Mouse (Mus musculus) c-Kit-positive CD71-negative TER-119-negative erythroid progenitor cells, embryonic 14.5 days (primary cell): Measurements from ENCODE around the gene Adarb2.

Experiments used
- DNase-seq: peaks from one replicate; pipeline ENCODE4 v3.0.0-alpha.2; 2013; ENCODE audit warnings: low read depth

The Adarb2 gene

DNA sequence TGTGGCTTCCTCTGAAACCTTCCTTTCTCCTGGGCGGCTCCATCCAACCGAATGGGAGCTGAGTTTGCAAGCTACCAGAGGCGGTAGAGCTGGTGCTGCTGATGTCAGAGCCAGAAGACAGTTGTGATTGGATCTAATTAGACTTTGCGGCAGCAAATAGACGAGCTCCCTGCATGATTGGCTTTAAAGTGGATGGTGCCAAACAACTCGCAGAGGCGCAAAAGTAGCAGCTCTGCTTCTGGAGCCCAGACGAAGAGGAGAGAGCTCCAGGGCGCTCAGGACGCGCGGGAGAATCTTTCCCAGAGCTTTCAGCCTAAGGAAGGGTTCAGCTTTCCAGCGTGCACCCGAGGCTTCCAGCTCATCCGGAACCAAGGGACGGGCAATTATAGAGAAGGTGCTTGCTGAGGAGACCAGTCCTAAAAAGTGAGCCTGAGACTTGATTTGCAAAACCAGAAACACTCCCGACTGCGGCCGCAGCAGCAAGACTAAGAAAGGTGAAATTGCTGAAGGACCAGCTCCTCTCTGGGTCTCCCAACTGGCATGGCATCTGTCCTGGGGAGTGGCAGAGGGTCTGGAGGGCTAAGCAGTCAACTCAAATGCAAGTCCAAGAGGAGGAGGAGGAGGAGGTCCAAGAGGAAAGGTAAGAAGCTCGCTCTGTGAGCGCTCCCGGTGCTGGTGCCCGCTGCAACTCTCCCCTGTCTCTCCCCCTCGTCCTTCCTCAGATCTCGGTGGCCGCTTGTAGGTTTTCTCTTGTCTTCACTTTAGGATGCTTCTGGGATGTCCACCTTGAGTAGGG, at the start of gene Adarb2:
TSS of gene Adarb2 (plus strand) at position 186 of the 796 bp plus-strand sequence.
- DNase-seq: no peak

DNA sequence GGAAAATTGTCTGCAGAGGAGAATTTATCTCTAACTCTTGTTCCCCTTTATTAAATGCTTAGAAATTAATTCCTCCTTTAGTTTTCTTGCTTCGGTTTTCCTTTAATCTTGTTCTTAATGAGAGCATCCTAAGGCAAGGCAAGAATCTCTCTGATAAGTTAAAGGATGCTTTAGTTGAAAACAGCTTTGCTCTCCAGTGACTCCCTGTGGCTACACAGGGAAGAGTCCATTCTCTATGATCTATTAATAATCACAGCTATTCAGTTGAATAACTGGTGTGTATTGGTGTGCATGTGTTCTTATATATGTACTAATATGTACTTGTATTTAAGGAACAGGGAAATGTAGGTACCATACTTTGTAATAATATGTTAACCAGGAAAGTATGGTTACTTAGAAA, 28.9 kb upstream of the Adarb2 start:
- DNase-seq: no peak

DNA sequence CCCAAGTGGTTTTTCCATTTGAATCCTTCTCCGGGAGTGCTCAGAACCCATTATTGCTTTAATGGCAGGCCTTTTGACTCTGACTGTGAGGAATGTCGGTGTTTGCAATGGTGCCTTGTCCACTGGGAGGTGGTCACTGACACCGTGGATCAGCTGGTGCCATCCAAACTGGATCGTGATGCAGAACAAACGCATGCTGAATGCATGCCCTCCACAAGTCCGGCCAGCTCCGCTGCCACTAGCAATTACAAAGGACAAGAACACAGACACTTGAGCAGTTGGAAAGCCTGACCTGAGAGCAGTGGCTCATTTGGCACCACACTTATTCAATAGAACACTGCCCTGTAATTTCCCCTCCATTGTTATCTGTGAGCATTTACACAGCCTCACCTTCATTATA, 10.7 kb upstream of the Adarb2 start:
- no peak for DNase-seq

DNA sequence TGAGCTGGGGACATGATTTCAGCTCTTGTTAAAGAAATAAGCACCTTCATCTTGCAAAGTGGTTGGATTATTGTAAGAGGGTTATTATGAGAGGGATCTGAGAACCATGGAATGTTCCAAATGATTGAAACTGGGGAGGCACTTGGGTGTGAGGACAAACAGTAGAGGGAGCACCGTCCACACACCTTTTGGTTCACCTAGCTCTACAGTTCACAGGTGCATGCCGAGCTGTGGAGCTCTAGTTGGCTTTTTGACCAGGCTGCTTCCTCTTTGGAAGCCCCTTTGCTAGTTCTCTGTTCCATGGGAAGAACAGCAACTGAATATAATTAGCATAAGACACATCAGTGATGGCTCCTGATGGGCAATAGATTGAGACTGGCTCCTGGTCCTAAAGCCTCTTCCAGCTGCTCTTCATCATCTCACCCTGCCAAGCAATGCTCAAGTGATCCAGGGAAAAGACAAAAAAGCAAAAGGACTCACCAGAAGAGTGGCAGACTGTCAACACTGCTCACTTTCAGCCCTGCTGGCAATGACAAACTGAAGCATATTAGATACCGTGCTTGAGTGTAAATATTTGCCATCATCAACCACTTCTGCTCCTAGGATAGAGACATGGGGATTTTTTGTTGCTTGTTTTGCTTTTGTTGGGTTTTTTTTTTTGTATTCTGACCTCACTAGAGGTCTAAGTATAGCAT, 3.3 kb upstream of the Adarb2 start:
- no peak for DNase-seq

DNA sequence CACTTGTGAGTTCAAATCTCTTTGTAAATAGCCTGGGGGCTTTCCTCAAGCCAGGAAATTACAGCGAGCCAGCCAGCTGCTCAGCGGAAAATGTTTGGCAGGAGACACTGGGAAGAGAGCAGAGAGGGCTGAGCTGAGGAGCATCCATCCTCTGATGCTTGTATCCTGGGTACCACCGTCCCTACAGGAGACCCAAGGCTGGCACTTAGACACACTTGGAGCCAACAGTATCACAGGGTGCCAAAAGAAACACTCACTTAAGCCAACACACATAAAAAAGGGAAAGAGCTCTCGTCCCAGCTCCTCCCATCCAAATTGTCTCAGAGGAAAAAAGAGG, 779 bp downstream of the Adarb2 start:
- DNase-seq: no peak

DNA sequence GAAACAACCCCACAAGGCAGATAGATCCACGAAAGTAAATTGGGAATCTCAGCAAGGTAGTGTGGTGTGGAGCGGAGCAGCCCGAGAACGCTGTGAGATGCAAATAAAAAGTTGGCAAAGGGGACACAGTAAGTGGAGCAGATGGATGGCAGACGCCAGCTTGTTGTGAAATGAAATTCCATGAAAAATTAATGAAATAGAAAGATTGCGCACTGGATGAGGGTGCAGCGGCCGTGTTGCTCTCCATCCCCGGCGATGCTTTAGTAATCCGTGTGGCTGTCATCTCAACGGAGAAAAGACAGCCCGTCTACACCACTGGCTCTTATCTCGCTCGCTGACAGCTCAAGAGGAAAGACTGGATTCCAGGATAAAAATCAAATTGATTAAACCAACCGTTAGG, 4.7 kb downstream of the Adarb2 start:
- DNase-seq: no peak

DNA sequence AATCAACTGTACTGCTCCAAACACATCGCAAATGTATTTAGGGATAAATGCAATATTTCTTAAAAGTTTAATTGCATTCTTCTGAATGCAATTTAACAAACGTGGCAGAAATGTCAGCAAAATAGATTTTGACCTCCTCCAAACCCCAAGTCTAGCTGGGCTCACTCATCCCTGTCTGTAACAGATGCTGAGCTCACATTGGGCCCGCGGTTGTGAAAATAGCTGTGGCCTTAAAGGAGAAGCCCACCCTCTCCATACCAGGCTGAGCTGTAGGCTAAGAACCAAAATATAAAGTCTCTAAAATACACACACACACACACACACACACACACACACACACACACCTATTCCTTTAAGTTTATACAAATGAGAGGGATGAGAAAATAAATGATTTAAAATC, 8.1 kb downstream of the Adarb2 start:
- DNase-seq: no peak

DNA sequence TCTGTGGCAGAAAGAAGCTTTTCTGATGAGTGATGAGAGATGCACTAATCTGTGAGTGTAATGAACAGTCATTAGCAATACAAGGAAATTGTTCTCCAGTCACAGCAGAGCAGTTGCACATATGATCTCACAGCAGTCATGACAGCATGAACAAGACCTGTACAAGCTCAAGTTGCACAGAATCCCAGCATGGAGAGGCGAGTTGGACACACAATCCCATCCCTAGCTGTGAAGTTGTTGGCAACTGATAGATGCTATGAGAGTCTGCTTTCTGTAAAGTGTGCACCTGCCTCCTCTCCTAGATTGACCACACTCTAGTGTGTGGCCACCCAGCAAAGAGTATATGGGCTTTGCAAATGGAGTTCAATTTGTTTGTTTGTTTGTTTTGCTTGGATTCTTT, 36.2 kb downstream of the Adarb2 start:
- DNase-seq: no peak

DNA sequence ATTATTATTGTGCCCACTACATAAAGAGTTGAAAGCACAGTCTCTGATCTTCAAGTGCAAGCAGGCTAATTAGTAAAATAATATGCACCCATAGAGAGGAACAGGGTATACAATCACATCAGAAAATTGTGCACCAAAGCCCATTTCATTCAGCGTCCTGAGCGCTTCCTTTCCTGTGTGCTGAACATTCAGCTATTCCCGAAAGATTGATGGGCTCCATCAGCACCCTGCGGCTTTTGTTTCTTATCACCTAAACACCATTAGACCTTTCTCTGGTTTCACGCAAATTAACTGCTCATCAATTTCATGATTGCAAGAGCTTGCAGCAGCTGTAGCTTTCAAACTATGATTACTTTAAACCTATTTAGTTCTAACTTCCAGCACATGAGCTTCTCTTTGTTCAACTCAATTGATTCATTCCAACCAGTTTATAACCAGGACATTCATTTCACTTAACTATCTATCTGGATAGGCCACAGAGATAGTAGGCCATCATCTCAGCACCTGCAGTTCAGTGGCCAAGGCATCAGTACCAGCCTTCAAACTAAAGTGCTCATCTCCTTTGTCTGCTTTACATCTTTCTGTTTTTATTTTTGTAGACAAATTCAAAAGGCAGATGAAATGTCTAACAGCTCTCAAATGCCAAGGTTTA, 45.5 kb downstream of the Adarb2 start:
- no peak for DNase-seq

DNA sequence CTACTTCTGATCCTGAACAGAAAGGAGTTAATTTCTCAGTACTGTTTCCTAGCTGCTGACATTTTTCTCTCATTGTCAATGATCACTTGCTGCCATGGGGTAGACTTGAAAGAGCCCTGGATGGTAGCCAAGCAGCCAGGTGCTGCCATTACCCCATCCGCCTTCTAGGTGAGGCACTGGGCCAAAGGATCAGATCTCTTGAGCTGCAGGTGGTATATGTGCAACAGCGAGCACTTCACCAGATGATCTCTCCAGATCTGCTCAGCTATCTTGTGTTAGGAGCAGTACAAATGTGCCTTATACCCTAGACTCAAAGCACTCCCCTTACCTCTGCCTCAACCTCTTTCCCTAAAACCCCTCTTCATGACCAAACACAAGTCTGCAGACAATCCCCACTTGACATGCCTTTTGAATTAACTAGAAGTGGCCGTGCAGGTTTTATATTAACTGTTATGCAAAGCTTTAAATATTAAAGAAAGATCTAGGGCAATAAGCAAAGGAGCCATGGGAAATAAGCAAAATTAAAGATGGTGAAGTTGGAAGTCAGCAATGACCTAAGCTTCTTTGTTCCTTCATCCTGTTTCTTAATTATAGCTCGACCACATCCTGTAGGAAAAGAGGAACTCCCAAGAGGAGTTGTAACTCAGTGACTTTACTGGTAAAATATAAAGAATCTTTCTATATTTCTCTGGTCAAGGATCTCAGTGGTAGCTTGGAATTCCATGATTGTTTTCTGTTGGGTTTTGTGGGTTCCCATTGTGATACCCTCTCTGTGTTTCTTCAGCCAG, 69.7 kb downstream of the Adarb2 start:
- no peak for DNase-seq

DNA sequence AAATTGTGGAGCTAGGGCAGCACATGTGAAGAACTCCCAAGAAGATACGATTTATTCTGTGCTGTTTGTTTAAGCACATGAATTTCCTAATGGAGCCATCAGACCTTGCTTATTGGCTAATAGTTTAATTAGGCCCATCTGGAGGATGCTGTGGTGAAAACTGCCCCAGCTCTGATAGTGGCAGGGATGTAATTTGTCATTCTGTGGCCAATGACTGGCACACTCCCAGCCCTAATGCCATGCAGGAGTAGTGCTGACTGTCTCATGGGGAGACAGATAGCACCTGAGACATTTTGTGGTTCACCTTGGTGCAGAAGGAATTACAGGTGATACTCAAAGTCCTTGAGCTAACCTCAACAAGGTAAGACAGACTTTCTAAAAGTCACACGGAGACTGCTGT, 80.5 kb downstream of the Adarb2 start:
- DNase-seq: no peak

DNA sequence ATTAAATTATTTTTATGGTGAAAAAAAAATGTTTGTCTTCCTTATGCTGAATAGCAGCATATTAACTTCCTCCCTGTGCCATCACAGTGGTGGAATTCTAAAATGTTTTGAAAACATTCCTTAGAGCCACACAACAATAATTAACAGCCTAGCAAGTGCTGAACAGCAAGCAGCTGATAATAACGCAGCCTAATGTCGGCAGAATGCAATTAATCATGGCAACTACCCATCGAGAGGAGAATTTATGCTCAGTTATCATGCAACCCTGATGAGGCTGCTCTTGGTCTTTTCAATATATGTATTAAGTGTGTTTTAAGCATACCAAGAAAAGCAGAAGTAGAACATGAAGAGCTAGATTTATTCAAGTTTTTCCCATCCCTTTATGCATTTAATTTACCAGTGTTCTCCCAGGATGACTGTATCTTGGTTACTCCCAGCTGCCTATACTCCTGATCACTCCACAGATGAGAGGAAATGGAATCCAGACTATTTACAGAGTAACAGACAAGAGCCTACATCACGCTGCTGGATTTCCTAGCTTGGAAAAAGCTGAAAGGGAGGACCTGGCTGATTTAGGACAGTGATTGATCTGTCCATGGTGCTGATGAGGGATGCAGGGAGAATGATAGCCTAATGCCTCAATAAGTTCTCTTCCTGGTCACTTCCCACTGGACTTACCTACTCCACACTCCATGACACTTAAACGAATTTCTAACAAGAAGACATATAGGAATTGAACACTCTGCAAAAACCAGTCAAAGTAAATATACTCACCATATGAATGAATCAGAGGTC, 113.9 kb downstream of the Adarb2 start:
- DNase-seq: no peak

DNA sequence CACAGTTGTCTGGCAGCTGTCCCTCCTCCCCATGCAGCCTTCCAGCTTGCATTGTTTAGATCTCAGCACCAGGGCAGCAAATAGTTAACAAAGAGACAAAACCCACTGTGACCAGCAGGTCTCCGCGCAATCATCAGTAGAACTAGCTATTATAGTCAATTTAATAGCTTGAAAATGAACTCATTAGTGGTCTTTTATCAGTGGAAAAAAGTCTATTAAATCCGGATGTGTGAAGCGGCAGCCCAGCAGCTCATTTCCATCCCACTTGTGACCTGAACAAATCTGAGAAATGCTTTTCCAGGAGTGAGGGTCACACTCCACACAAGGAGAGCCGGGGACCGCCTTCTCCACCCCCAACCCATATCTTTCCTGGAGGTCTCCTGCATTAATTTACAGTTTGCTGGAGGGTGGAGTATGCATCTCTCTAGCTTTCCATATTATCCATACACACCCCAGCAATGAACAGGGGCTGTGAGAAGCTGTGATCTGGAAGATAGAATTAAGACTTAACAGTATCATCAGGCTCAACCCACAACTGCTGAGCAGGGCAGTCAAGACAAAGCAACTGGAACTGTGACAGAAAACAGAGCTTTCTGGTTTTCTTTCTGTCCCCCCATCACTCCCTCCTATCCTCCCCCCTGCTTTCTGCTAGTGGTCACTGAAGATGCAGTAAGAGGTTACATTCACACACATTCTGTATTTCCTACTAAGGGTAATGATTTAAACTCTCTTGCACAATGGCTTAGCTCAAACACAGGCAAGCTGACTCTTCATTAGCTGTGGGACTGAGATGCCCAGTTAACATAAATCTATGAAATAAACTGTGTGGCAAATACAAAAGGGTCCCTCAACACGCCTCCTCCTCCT, 131.2 kb downstream of the Adarb2 start:
- DNase-seq: no peak

DNA sequence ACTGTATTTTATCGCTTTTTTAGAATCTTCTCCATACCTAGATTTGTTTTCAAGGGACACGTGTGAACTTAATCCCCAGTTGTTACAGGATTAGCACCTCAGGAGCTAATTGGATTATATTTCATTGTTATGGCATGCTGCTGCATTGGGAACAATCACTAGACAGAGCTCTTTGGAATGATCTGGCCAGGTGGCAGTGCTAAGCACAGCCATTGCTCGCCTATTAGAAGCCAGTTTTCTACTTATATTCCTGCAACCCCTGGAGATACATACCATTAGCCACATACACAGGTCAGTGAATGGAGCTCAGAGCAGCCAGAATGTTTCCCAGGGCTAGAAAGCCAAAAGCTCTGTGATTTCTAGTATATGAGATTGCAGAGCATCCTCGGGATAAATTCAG, 131.9 kb downstream of the Adarb2 start:
- no peak for DNase-seq

DNA sequence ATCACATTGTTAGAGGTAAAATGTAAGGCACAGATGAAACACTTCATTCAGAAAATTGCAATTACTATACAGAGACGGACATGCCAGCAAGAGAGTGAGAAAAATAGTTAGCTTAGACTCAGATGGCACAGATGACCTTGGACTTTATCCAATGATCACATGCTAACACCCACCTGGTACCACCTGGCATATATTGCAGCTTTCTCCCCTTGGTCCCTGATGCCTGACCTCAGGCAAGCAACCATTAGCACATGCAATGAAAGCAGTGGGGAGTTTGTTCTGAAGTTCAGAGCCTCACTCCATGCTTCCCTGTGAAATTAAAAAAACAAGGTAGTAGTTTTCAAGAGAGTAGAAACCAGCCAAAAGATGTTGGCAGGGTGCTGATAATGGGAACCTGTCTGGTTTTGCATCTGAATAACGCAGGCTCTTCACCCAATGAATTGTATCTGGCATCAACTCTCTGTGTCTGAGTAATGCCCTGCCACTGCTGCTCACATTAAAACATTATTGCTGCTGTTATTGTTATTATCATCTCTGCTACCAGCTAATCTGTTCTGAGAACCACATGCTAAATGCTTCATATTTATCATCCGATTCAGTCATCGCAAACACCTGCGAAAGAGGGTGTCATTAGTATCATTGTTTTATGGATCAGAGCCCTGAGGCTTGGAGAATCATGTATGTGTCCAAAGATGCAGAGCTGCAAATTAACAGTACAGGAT, 138.6 kb downstream of the Adarb2 start:
- DNase-seq: no peak

DNA sequence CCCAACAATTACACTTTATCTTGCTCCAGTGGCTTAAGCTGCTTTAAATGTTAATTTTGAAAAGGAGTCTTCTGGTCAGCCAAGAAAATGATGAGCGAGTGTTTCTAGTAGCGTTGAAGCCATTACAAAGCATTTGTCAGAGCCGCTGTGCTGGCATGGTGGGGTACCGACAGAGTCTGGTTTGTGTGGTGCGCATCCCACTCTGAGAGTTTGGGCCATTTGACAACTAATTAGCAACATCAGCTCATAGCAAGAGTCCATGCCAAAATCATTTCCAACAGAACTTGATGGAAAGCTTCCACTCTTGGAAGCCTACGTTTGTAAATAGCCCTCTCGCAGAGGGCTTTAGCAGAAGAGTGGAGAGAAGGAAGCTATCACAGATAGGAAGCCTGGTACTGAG, 144.5 kb downstream of the Adarb2 start:
- no peak for DNase-seq

DNA sequence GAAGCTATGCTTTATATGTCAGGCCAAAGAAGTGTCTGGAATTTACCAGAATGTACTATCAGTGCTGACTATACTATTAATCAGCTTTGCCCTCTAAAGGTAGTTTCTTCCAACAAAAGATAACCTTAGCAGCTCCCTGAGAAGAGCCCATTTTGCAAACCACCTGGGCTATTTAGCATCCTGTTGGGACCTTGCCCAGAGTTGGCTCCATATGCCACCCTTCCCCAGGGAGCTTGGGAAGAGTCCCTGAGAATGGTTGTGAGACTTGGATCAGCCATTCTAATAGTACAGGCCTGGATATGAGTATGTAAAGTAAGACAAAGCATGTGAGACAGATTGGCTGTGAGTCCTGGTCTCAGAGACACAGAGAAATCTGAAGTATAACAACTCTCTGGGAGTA, 149.7 kb downstream of the Adarb2 start:
- no peak for DNase-seq

DNA sequence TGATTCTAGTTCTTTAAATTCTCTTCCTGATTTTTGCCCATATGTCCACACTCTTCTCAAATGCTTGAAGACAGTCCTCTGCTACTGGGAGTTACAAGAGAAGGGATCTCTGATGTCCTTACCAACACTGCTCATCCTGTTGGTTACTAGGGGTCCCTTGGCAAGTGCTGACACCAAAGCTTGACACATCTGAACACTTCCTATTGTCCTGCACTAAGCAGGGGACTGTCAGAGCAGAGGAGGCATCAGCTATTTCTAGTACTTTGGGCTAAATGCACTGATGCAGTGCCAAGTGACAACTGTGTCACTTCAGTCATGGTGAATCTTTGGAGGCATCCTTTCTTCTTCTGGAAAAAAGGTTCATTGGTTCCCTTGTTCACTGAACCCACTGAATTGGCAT, 150.3 kb downstream of the Adarb2 start:
- DNase-seq: no peak

DNA sequence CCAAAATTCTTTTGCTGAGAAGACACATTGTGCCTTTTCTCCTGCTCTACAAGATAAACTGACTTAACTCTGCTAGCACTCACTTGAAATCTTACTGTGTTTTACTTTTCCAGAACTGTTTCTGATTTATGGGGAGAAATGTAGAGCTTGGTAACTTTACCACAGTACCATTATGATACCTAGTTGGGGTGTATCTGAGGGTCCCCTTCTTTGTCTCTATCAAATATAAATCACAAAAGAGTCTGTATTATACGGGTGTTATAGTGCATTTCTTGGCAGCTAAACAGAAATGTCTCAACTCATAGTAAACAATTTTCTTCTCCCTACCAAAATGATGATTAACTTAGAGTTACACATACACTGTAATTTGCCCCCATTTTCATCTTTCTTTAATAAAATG, 162.9 kb downstream of the Adarb2 start:
- DNase-seq: no peak

DNA sequence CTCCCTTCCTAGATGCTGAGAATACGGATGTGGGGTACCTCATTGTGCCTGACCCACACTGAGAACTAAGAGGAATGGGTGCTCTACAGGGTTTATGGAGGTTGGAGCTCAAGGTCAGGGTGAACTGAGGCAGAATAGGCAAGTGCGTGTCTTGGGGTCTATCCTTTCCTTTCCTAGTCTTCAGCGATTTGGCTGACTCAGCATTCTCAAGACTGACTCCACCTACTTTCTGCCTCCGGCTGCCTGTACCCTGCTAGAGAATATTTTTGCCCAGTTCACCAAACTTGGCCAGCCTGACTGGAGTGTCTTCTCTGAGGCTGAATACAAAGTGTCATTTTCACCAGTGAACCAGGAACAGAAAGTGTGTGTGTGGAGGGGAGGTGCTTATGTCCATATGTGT, 163.4 kb downstream of the Adarb2 start:
- DNase-seq: no peak
